Mouse (Mus musculus): ENCODE results near the gene Fryl.

The Fryl gene

DNA sequence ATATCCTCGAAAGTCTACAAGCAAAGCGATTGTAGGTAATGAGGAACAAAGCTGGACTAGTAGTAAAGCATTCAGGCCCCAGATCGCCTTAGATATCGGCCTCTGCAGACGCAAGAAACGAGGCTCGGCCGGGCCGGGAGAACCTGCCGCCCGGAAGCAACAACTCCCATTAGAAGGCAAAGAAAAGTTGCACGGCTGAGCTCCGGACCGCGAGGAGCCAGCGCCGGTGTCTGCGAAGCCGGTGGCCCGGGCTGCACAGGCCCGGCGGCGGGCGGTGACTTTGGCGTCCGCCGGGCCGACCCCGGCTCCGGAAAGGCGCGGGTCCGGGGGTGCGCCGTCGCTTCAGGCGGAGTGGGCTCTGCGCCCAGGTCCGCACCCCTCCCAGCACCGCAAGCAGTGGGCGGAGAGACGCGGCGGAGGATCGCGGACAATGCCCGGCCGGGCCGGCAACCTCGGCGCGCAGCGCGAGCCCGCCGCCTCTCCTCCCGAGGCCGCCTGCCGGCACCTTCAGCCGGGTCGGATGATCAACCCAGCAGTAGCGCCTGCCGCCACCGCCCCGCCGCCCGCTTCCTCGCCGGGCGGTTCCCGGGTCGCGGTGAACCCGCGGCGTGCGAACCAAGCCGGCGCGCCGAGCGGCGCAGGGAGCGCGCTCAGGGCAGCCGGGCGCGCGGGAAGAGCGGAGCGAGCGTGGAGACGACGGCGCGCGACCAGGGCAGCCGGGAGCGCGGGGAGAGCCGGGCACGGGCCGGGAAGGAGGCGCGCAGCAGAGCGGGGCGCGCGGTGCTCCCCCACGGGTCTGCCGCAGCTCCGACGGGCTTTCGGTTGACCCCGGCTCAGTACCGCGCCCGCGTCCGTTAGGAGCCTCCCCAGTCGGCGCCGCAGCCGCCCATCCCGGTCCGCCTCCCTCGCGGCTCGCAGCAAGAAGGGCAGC, 833 bp downstream of the Fryl start:
- peak; percentile 70 for DNase-seq

- DNase-seq = no peak
Observed at GRCm38 (mm10) chr5:73254660-73255059, 1.8 kb downstream of the Fryl start.

DNA sequence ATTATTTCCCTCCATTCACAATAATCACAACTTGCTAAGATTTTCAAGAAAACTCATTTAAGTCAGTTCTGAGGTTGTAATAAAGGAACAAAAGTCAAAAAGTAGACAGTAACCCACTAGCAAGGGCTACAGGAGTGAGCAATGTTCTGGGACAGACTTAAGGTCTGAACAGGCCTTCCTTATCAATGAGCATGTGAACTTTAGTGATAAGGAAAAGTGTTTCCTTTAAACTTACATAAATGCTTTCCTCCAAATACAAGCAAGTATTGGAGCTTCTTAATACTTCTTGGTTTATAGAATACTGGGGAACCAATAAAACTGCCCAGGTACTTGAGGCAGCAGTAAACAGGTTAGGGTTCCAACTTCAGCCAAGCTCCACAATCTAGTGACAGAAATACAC, 3.7 kb downstream of the Fryl start:
- DNase-seq = no peak

- no peak for DNase-seq
Observed at GRCm38 (mm10) chr5:73249341-73249740, 7.1 kb downstream of the Fryl start.

- DNase-seq = no peak
Observed at GRCm38 (mm10) chr5:73248211-73248610, 8.2 kb downstream of the Fryl start.

DNA sequence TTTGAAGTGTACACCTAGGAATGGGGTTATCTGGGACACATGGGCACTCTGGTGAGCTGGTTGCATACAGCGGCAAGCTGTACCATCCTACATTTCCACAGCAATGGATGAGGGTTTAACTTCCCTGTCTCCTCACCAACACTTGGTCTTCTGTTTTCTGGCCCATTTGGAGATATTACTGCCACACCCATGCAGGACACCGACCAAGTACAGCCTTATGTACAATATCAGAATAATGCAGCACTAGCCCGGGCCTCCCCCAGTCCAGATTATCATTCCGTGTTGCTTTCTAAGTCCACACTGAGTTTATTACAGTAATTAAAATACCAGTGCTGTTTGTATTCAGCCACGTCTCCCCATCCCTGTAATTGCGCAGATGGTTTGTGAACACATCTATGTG, 10.0 kb downstream of the Fryl start:
- DNase-seq = no peak

DNA sequence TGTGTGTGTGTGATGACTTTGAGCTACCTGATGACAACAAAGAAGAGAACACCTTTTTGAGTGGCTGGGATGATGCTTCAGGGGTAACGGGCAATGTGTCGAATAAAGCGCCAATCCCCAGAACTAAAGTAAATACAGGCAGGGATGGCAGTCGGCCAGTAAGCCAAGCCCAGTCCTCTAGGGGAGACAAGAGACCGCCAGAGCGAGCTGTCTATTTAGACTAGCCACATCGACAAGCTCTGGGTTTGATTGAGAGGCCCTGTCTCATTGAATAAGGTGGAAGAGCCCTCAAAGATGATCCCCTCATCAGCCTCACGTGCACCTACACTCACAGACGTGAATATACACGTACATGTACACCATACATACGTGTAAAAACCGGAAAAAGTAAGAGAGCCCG, 12.0 kb downstream of the Fryl start:
- no peak for DNase-seq

- DNase-seq = no peak
Observed at GRCm38 (mm10) chr5:73241966-73242365, 14.5 kb downstream of the Fryl start.

DNA sequence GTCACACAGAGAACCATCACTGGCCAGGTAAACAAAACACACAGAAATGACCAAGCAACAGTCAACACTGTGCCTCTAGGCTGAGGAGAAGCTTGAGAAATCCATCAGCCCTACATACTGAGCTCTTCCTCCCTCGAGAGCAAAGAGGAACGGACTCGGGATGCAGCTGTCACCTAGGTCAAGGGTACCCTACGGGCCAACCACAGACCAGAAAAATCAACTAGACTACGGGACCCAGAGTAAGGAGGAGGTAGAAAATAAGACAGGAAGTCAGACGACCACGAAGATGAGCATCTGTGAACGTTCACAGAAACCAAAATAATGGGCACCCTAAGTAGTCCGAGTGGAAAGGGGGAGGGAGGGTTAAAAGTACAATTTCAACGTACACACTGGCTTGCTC, 15.1 kb downstream of the Fryl start:
- no peak for DNase-seq

- no peak for DNase-seq
Observed at GRCm38 (mm10) chr5:73240391-73240790, 16.0 kb downstream of the Fryl start.

- DNase-seq = no peak
Observed at GRCm38 (mm10) chr5:73236894-73237334, 19.5 kb downstream of the Fryl start.

GRCm38 (mm10) chr5:73235201-73235600, 21.2 kb downstream of the Fryl start:
- DNase-seq = no peak

DNA sequence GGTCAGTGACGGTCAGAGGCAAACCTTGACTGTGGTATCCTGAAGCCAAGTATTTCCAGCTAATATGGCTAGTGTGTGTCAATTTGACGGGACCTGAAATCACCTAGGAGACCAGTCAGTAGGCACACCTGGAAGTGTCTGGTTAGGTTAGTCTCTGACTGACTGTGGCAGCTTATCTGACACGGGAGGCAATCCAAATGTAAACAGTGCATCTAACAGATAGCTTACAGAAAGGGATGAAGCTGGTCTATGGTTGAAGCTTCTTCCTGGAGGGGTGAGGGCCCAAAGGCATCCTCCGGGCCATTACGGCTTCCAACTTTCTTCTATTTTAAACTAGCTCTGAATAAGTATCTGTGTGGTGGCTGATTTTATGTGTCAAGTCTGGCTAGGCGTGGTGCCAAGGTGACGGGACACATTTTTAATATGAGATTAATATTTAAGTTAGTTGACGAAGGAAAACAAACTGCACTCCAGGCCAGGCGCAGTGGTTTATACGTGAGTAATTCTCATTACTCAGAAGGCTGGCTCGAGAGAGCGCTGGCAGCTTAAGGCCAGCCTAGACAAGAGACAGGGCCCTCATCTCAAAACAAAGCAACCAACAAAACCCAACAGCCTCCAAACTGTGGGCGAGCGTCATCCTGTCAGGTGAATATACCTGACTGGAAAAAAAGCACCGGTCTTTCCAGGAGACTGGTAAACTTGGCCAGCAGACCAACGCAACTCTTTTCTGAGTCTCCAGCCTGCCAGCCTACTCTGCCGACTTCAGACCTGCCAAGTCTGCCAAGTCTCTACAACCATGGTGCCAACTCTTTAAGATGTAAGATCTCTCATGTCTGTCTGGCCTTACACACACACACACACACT, 23.2 kb downstream of the Fryl start:
- no peak for DNase-seq

GRCm38 (mm10) chr5:73232267-73232666, 24.2 kb downstream of the Fryl start:
- no peak for DNase-seq

DNA sequence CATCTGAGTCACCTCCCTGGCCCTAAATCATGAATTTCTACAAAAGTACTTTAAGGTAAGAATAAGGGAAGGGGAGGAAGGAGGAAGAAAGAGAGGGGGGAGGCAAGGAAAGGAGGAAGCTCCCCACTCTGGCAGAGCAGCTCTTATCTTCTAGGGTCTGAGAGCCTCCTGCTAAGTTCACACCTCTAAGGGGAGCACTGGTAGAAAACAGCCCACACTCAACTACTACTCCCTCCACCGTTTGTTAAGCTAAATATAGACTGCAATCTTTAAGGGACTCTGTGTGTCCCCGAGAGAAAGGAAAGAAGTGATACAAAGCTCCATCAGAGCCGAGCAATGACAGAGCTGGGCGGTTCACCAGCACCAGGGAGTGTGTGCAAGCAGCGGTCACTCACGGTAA, 24.6 kb downstream of the Fryl start:
- no peak for DNase-seq

DNA sequence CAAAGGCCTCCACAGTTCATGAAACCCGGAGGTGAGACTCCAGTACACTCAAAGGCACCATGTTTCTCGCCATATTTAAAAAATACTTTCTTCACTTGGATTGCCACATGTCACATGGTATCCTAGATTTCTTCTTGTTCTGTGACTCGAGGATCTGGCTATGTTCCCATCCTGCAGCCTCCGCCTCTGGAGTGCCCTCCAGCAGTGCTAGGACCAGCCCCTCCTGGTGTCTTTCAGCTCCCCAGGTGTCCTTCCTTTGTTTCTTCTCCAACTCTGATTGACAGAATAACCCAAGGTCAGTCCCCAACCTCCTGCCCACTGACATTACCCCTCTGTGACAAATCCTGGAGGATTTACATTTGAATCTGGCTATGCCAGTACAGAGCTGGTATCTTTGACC, 26.2 kb downstream of the Fryl start:
- no peak for DNase-seq

- DNase-seq = no peak
Observed at GRCm38 (mm10) chr5:73229467-73229866, 27.0 kb downstream of the Fryl start.

- no peak for DNase-seq
Observed at GRCm38 (mm10) chr5:73228291-73229049, 27.9 kb downstream of the Fryl start.

DNA sequence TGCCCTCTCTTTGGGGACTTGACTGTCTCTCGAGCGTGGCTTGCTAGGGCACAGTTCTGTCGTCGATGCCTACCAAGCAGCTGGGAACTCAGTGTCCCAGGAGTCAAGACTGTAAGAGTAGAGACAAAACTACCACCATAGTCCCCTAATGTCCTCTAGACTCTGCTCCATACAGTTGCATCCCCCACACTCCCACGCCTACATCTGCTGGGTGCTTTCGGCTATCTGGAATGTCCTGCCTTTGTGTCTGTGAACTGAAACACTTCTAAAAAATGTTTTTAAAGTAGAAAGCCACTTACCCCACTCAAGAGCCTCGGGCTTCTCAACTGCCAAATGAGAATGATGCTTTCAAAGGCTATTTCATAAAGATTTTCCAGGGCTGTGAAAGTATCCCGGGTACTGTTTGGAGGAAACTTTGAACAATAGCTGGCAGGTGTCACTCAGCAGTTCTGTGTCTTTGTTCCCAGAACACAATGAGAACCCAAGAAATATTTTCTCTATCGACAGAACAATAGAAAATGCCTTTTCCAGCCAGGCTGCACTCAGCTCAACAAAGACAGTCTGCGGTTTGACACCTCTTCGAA, 28.8 kb downstream of the Fryl start:
- no peak for DNase-seq

DNA sequence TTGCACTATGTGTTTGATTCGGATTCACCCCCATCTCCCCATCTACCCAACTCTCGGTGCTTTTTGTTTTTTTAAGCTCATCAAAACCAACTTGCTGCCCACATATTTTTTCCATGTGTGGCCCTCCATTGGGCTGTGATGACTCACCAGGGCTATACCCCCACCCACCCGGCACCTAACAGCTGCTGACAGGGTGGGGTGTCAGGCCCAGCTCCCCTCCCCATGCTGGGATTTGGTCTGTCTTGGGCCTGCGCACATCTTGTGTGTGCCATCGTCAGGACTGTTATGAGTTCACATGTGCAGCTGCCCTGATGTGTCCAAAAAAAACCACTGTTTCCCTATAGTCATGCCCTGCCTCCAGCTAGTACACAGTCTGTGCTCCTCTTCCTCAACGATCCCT, 33.4 kb downstream of the Fryl start:
- no peak for DNase-seq

- DNase-seq = no peak
Observed at GRCm38 (mm10) chr5:73222397-73222796, 34.0 kb downstream of the Fryl start.

DNA sequence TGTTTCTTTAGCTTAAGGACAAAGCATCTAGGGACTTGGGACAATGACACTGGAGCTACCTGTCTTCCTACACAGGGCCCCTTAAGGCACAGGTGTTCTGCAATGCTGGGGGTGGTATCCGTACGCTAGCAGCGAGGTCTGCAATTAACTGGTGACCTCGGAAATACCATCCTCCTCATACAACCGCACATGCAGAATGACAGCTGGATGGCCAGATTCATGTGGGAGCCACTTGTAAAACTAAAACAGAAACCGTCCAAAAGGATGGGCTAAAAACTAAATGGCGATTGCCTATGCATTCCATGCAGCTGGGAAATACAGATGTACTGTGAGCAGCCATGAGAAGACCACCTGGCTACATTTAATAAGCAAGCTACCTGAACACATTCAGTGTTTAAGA, 34.6 kb downstream of the Fryl start:
- DNase-seq = no peak

- no peak for DNase-seq
Observed at GRCm38 (mm10) chr5:73219716-73220115, 36.7 kb downstream of the Fryl start.
